Mouse (Mus musculus) midbrain, postnatal 0 days (tissue): ENCODE measurements at regions not wholly inside any gene's neighbourhood (a gene's known extent, or its start where the extent isn't known, plus 50 kb on each side); places are given as distances from the start of the nearest gene placed in this dataset.
A peak's percentile ranks its signal among the peaks of the same experiment; 100 is the strongest.

Experiments
- ATAC-seq: fragments of 200-750 bp; cut with Nextera tagmentation; 2 replicates; pipeline ENCODE4 v1.8.0; 2017; ENCODE audit warnings: moderate number of reproducible peaks, mild to moderate bottlenecking, moderate TSS enrichment, moderate library complexity; ENCODE audit not compliant: low FRiP score
- DNase-seq: peaks from one replicate; pipeline ENCODE4 v3.0.0-alpha.2; 2015; ENCODE audit warnings: low spot score
- H3K27ac ChIP-seq: fragments of 300-500 bp; sonication (generic); 2 replicates; pipeline ENCODE4 v1.5.1; 2014; ENCODE audit warnings: low read depth, mild to moderate bottlenecking, low read length, mixed read lengths
- H3K27me3 ChIP-seq: fragments of 300-500 bp; sonication (generic); 2 replicates; pipeline ENCODE4 v1.6.1; 2014; ENCODE audit warnings: low read length, control low read depth, mixed read lengths; ENCODE audit not compliant: insufficient read depth
- H3K36me3 ChIP-seq: fragments of 300-500 bp; sonication (generic); 2 replicates; pipeline ENCODE4 v1.6.1; 2014; ENCODE audit warnings: low read length, control low read depth, mixed read lengths; ENCODE audit not compliant: insufficient read depth
- H3K4me1 ChIP-seq: fragments of 300-500 bp; sonication (generic); 2 replicates; pipeline ENCODE4 v1.6.1; 2014; ENCODE audit warnings: mild to moderate bottlenecking, control low read depth, antibody characterized with exemption, low read length, mixed read lengths; ENCODE audit not compliant: insufficient read depth
- H3K4me2 ChIP-seq: fragments of 300-500 bp; sonication (generic); 2 replicates; pipeline ENCODE4 v1.6.1; 2014; ENCODE audit warnings: low read depth, mild to moderate bottlenecking, low read length, mixed read lengths; ENCODE audit not compliant: poor library complexity, severe bottlenecking
- H3K4me3 ChIP-seq: fragments of 300-500 bp; sonication (generic); 2 replicates; pipeline ENCODE4 v1.5.1; 2014; ENCODE audit warnings: low read depth, mild to moderate bottlenecking, low read length, moderate library complexity
- H3K9ac ChIP-seq: fragments of 300-500 bp; sonication (generic); replicated peaks from 2 replicates; pipeline ENCODE4 v1.6.1; 2014; ENCODE audit warnings: mild to moderate bottlenecking, low read length, moderate library complexity, mixed read lengths; ENCODE audit not compliant: poor library complexity, severe bottlenecking
- H3K9me3 ChIP-seq: fragments of 300-500 bp; sonication (generic); 2 replicates; pipeline ENCODE4 v1.6.1; 2016; ENCODE audit warnings: low read length, control low read depth
- CTCF ChIP-seq: IDR thresholded peaks from 2 replicates; pipeline ENCODE4 v1.5.1; 2016; ENCODE audit warnings: antibody characterized with exemption, mild to moderate bottlenecking
- WGBS: fragments of 180-500 bp; shearing (Covaris S2); extraction: QIAGEN DNeasy Blood & Tissue Kit; methylation state at CpG from one replicate; pipeline ENCODE4 v1.1.7; 2014; 5-methylcytosine and 5-hydroxymethylcytosine counted together

DNA sequence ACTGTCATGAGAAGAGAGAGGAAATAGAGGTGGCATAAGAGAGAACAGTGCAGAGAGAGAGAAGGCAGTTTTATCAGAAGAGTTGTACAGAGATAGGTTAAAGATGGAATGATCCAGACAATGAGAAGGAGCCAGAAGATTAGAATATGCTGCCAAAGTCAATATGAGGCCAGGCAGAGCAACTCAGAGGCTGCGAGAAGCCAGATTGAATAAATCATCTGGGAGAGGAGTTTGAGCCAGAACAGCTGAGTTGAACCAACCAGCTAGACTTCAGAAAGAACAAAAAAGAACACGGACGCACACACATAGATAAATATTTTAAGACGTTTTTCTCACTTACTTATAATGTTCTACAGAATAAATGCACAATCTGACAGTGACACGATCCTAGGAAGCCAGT lies 280.8 kb upstream of the Lrig3 start:
- TF ChIP-seq CTCF: no peak
- no peak for DNase-seq
- H3K4me1 ChIP-seq: no peaks in the 10 kb centered on the region
- no peaks in the 10 kb centered on the region for H3K9me3 ChIP-seq
- WGBS: 94% methylated on average over 5 of the region's 5 CpGs
- no peak overlapping the region for H3K9ac ChIP-seq
- no peak overlapping the region for H3K27ac ChIP-seq
- H3K36me3 ChIP-seq: no peaks in the 10 kb centered on the region
- H3K4me3 ChIP-seq: no peak overlapping the region
- no peak for ATAC-seq
- no peak overlapping the region for H3K4me2 ChIP-seq
- no peaks in the 10 kb centered on the region for H3K27me3 ChIP-seq

DNA sequence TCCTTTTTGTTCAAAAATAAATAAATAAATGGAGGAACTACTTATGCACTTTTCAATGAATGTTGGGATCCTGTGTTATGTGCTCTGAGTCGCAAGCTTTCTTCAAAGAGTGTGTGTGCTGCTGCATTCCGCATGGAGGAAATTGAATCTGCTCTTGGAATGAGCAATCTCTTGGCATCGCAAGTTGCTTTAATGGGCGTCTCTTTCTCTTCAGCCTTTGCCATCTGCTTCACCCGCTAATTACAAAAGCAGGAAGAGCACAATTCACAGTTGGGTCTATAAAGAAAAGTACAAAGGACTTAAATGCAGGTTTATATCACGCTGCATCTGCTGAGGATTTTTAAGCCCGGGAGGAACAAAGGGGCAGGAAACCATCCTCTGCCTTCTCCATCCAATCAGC lies 272.5 kb upstream of the Lrig3 start:
- Histone ChIP-seq H3K9me3 (no peaks in the 10 kb centered on the region), H3K36me3 (no peaks in the 10 kb centered on the region), H3K9ac (no peak overlapping the region), H3K27me3 (no peaks in the 10 kb centered on the region), H3K4me1 (no peaks in the 10 kb centered on the region), H3K27ac (no peak overlapping the region), H3K4me3 (no peak overlapping the region), H3K4me2 (no peak overlapping the region)
- DNase-seq: peak; percentile 38
- WGBS: 44% methylated on average over 7 of the region's 7 CpGs
- ATAC-seq: no peak
- TF ChIP-seq CTCF: no peak

DNA sequence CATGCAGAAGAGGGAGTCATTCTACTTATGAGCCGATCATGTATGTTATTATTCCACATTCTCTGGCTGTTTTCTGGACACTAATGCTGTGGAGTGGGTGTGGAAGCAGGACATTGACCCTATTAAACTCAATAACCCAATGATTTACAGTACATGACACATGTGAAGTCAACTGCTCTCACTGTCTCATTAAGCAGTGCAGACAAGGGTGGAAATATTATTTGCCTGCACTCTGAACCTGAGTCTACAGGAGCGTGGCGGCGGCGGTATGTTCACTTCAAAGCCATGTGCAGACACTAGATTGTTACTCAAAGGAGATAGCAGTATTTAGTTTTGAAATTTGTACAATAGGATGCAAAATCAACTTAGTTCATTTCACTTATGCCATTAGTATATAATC lies 269.8 kb upstream of the Lrig3 start:
- Histone ChIP-seq H3K4me1 (no peaks in the 10 kb centered on the region), H3K27ac (no peak overlapping the region), H3K9me3 (no peaks in the 10 kb centered on the region), H3K27me3 (no peaks in the 10 kb centered on the region), H3K4me3 (no peak overlapping the region), H3K36me3 (no peaks in the 10 kb centered on the region), H3K9ac (no peak overlapping the region), H3K4me2 (no peak overlapping the region)
- TF ChIP-seq CTCF: no peak
- 96% methylated on average over 5 of the region's 5 CpGs for WGBS
- DNase-seq (no peak), ATAC-seq (no peak)

DNA sequence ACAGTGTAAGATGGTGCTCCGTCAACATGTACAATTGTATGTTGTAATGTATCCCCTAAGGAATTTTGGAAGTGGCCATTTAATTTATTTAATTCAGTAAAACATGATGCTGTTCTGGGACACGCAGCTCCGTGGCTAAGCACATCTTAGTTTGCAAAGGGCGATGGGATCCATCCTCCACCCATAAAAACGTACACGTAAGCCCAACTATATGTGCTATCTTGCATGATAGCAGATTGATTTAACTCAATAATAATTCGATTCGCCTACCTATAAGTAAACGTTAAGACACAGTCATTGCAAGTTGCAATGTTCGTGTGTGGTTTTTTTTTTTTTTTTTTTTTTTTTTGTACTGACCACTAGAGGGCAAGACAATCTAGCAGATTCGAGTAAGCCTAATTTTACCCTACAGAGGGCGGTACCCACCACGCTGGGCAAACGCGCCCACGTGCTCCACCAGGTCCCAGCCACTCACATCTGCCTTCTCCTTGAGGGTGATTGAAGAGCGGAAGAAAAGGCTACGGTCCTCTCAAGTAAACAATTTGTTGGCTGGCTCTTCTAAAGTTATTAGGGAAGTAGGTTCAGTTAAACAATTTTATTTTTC lies 240.8 kb upstream of the Lrig3 start:
- DNase-seq: peak; percentile 78
- no peak overlapping the region for H3K9ac ChIP-seq
- H3K27me3 ChIP-seq: no peaks in the 10 kb centered on the region
- no peak overlapping the region for H3K27ac ChIP-seq
- 35% methylated on average over 18 of the region's 18 CpGs for WGBS
- no peak overlapping the region for H3K4me2 ChIP-seq
- H3K9me3 ChIP-seq: no peaks in the 10 kb centered on the region
- peak; percentile 81 for TF ChIP-seq CTCF
- no peak overlapping the region for H3K4me3 ChIP-seq
- ATAC-seq: no peak
- H3K36me3 ChIP-seq: no peaks in the 10 kb centered on the region
- no peaks in the 10 kb centered on the region for H3K4me1 ChIP-seq

DNA sequence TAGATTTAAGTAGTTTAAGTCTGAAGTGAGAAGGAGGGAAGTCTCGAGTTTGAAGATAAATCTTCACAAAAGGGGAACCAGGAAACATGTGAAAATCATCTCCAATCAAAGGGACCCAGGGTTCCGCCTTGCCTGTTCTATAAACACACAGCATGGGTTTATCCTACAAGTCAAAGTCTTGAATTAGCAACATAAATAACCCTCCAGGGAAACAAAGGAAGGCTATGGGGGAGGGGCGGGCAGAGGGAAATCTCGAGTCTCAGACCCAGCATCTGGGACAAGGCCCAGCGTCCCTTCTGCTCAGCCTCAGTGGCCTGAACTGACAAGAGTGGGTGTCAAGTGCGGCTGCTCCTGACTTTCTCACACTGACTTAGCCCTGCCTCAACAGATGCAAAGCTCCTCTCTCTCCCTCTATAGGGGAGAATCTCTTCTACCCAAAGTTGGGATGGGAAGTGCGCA lies 240.3 kb upstream of the Lrig3 start:
- H3K4me2 ChIP-seq: no peak overlapping the region
- DNase-seq (no peak), ATAC-seq (no peak)
- no peaks in the 10 kb centered on the region for H3K27me3 ChIP-seq
- 32% methylated on average over 7 of the region's 7 CpGs for WGBS
- H3K27ac ChIP-seq: no peak overlapping the region
- TF ChIP-seq CTCF: no peak
- no peaks in the 10 kb centered on the region for H3K36me3 ChIP-seq
- no peak overlapping the region for H3K4me3 ChIP-seq
- H3K4me1 ChIP-seq: no peaks in the 10 kb centered on the region
- no peaks in the 10 kb centered on the region for H3K9me3 ChIP-seq
- H3K9ac ChIP-seq: no peak overlapping the region

DNA sequence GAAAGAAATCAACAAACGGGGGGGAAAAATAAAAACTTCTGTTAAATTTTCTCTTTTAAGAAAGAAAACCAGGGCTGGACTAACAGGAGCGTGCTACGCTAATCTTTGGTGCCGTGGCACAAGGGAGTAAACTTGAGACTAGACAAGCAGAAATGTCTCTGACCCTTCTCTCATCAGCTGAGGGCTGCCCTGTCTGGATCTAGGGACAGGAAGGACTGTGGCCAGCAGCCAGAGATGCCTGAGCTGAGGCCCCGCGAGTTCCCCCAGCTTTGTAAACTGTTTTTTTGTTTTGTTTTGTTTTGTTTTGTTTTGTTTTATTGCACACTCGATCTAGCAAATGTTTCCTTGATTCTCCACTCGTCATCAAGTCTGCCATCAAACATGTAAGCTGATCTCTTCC lies 239.4 kb upstream of the Lrig3 start:
- no peak overlapping the region for H3K4me3 ChIP-seq
- H3K9ac ChIP-seq: no peak overlapping the region
- no peaks in the 10 kb centered on the region for H3K36me3 ChIP-seq
- ATAC-seq (no peak), DNase-seq (no peak)
- no peaks in the 10 kb centered on the region for H3K27me3 ChIP-seq
- 77% methylated on average over 8 of the region's 8 CpGs for WGBS
- no peaks in the 10 kb centered on the region for H3K9me3 ChIP-seq
- H3K4me2 ChIP-seq: no peak overlapping the region
- TF ChIP-seq CTCF: no peak
- no peaks in the 10 kb centered on the region for H3K4me1 ChIP-seq
- H3K27ac ChIP-seq: no peak overlapping the region
